Mouse (Mus musculus) heart, postnatal 0 days (tissue): ENCODE measurements around the gene Slc6a12. TPM values are rescaled to one million over a fixed set of nuclear protein-coding genes. Genes with fewer than 3 reads are reported as not detected.

Source experiments
- ATAC-seq: fragments of 200-750 bp; cut with Nextera tagmentation; 2 replicates; pipeline ENCODE4 v1.8.0; 2017; ENCODE audit warnings: low read depth, moderate number of reproducible peaks, moderate library complexity; ENCODE audit not compliant: insufficient read depth
- DNase-seq: peaks from one replicate; pipeline ENCODE4 v3.0.0-alpha.2; 2016; ENCODE audit warnings: low spot score
- H3K27ac ChIP-seq: fragments of 300-500 bp; sonication (generic); 2 replicates; pipeline ENCODE4 v1.5.1; 2014; ENCODE audit warnings: low read depth, mild to moderate bottlenecking
- H3K27me3 ChIP-seq: fragments of 300-500 bp; sonication (generic); 2 replicates; pipeline ENCODE4 v1.6.1; 2014; ENCODE audit warnings: low read length, mixed read lengths; ENCODE audit not compliant: control insufficient read depth, insufficient read depth
- H3K36me3 ChIP-seq: fragments of 300-500 bp; sonication (generic); replicated peaks from 2 replicates; pipeline ENCODE4 v1.6.1; 2014; ENCODE audit warnings: low read length, mixed read lengths; ENCODE audit not compliant: control insufficient read depth, insufficient read depth
- H3K4me1 ChIP-seq: fragments of 300-500 bp; sonication (generic); 2 replicates; pipeline ENCODE4 v1.6.1; 2014; ENCODE audit warnings: antibody characterized with exemption; ENCODE audit not compliant: control insufficient read depth, insufficient read depth
- H3K4me2 ChIP-seq: fragments of 300-500 bp; sonication (generic); 2 replicates; pipeline ENCODE4 v1.6.1; 2014; ENCODE audit warnings: low read depth, mild to moderate bottlenecking, low read length, moderate library complexity
- H3K4me3 ChIP-seq: fragments of 300-500 bp; sonication (generic); 2 replicates; pipeline ENCODE4 v1.5.1; 2014; ENCODE audit warnings: low read depth, low read length
- H3K9ac ChIP-seq: fragments of 300-500 bp; sonication (generic); replicated peaks from 2 replicates; pipeline ENCODE4 v1.6.1; 2014; ENCODE audit warnings: low read depth, low read length, mixed read lengths
- H3K9me3 ChIP-seq: fragments of 300-500 bp; sonication (generic); replicated peaks from 2 replicates; pipeline ENCODE4 v1.6.1; 2016; ENCODE audit warnings: low read length; ENCODE audit not compliant: control insufficient read depth
- CTCF ChIP-seq: IDR thresholded peaks from 2 replicates; pipeline ENCODE4 v1.5.1; 2016; ENCODE audit warnings: antibody characterized with exemption, control low read depth, low read depth
- EP300 ChIP-seq: IDR thresholded peaks from 2 replicates; pipeline ENCODE4 v1.6.1; 2016; ENCODE audit warnings: antibody characterized with exemption, low read depth
- WGBS: fragments of 180-500 bp; shearing (Covaris S2); extraction: QIAGEN DNeasy Blood & Tissue Kit; methylation state at CpG from one replicate; pipeline ENCODE4 v1.1.7; 2014; 5-methylcytosine and 5-hydroxymethylcytosine counted together
- polyA plus RNA-seq: library from polyadenylated mRNA; unstranded; fragments of >200 nt; fragmentation: Nextera tagmentation; extraction: Ambion mirVana; gene quantifications from 2 replicates; pipeline ENCODE4 v1.2.1, GENCODE M21; 2015
- total RNA-seq: library from RNA; depleted of rRNA; stranded (reverse); fragments of >200 nt; gene quantifications from 2 replicates; pipeline ENCODE4 v1.2.3, GENCODE M21; 2014; ENCODE audit warnings: low replicate concordance

The Slc6a12 gene
- total and polyA plus RNA-seq, 2 experiments from 2014 or later, result not detected

DNA sequence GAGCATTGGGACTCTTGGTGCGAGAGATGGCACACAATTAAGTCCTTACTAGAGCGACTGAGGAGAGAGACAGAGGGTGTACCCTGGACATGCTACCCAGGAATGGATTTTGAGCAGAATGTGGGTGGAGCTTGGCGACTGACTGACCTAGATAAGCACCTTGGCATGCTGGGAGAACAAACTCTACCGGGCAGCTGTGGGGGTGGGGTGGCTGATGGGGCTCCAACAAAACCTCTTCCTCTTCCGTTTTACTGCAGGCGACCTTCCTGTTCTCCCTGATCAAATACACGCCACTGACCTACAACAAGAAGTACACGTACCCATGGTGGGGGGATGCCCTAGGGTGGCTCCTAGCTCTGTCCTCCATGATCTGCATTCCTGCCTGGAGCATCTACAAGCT is 6.3 kb upstream of the Slc6a12 start:
- H3K27ac ChIP-seq, result no peak overlapping the region
- ATAC-seq (no peak; the same call in 1 of the 2 replicates), DNase-seq (no peak)
- H3K4me3 ChIP-seq, result no peak overlapping the region
- TF ChIP-seq CTCF (no peak), EP300 (no peak)
- H3K4me1 ChIP-seq, result no peaks in the 10 kb centered on the region
- no peak overlapping the region for H3K9ac ChIP-seq
- H3K36me3 ChIP-seq, result no peaks in the 10 kb centered on the region
- H3K27me3 ChIP-seq, result 0 out of 2 replicates have a peak, but pooled peaks cover 9% of the 10 kb centered on the region
- WGBS, result 46% methylated on average over 8 of the region's 8 CpGs
- H3K9me3 ChIP-seq, result no peaks in the 10 kb centered on the region
- H3K4me2 ChIP-seq, result no peak overlapping the region

DNA sequence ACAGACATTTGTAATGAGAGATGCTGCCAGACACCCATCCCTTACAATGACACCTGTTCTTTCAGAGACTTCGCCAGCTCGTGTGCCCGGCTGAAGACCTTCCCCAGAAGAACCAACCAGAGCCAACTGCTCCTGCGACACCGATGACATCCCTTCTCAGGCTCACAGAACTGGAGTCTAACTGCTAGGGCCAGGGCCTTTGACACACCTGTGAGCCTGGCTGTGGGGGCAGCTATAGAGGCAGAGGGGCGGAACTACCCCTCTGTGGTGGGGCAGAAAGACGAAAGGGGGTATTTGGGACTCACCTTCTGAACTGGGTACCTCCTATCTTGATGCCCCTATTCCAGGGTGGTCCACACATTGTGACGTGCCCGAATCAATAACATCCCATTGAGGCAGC is 5.6 kb upstream of the Slc6a12 start:
- WGBS, result 94% methylated on average over 9 of the region's 9 CpGs
- TF ChIP-seq EP300 (no peak), CTCF (no peak)
- H3K27me3 ChIP-seq, result 0 out of 2 replicates have a peak, but pooled peaks cover 10% of the 10 kb centered on the region
- no peak overlapping the region for H3K4me2 ChIP-seq
- no peaks in the 10 kb centered on the region for H3K9me3 ChIP-seq
- H3K36me3 ChIP-seq, result no peaks in the 10 kb centered on the region
- no peak for DNase-seq
- no peak for ATAC-seq
- no peak overlapping the region for H3K9ac ChIP-seq
- H3K4me1 ChIP-seq, result no peaks in the 10 kb centered on the region
- no peak overlapping the region for H3K4me3 ChIP-seq
- no peak overlapping the region for H3K27ac ChIP-seq

- Histone ChIP-seq H3K27me3 (0 out of 2 replicates have a peak, but pooled peaks cover 10% of the 10 kb centered on the region), H3K4me1 (no peaks in the 10 kb centered on the region)
Measured at GRCm38 (mm10) chr6:121337770-121338518, 4.9 kb upstream of the Slc6a12 start.

DNA sequence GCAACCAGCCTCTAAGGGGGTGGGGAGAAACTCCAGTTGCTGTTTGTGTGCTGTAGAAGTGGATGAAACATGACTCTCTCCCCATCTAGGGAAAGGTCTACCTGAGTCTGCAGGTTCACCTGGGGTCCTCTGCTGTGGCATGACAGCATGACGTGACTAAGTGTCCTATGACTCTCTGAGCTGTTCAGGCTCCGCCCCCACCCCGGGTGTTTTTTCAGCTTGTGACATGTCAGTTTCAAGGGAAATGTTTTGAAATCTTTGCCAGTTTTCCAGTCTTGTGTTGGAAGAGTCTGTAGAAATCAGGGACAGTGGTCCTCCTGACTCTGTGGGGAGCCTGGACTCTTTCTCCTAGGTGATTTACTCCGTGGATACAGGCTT is 4.4 kb upstream of the Slc6a12 start:
- TF ChIP-seq EP300 (no peak), CTCF (no peak)
- Histone ChIP-seq H3K9ac (no peak overlapping the region), H3K4me3 (no peak overlapping the region), H3K36me3 (no peaks in the 10 kb centered on the region), H3K4me2 (no peak overlapping the region), H3K9me3 (no peaks in the 10 kb centered on the region), H3K4me1 (no peaks in the 10 kb centered on the region), H3K27ac (no peak overlapping the region), H3K27me3 (peaks cover 12% of the 10 kb centered on the region; the same call in 1 of the 2 replicates)
- ATAC-seq (no peak), DNase-seq (no peak)
- WGBS, result 46% methylated on average over 4 of the region's 4 CpGs

More at GRCm38 (mm10) chr6:121337770-121338518, 4.9 kb upstream of the Slc6a12 start:
- peak; percentile 73 for DNase-seq
- Histone ChIP-seq H3K4me3 (no peak overlapping the region), H3K4me2 (no peak overlapping the region), H3K27ac (no peak overlapping the region), H3K9me3 (no peaks in the 10 kb centered on the region), H3K36me3 (no peaks in the 10 kb centered on the region), H3K9ac (no peak overlapping the region)
- WGBS, result 23% methylated on average over 3 of the region's 3 CpGs
- no peak for TF ChIP-seq EP300
- peak; percentile 95 for TF ChIP-seq CTCF
- peak; percentile 63; the same call in 1 of the 2 replicates for ATAC-seq

DNA sequence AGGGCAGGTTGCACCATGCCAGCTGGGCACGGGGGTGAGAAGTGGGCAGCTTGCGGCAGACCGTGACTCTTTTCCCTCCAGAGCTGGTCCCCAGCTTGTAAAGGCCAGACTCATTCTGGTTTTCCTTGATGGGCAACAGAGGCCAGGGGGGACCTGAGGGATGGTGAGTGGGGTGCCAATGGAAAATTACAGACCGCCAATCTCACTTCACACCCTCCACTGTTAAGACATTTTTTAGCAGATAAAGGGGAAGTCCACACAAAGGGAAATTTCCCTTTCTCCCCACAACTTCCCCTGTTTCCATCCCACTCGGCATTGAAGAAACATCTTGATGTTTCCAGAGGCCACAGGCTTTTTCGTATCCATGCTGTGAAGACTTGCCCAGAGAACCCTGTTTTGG is 1.2 kb upstream of the Slc6a12 start:
- Histone ChIP-seq H3K4me1 (no peaks in the 10 kb centered on the region), H3K4me2 (no peak overlapping the region), H3K4me3 (no peak overlapping the region), H3K27me3 (peaks cover 14% of the 10 kb centered on the region; the same call in 1 of the 2 replicates), H3K27ac (no peak overlapping the region), H3K9me3 (no peaks in the 10 kb centered on the region), H3K9ac (no peak overlapping the region), H3K36me3 (no peaks in the 10 kb centered on the region)
- ATAC-seq (no peak), DNase-seq (no peak)
- WGBS, result 73% methylated on average over 6 of the region's 6 CpGs
- no peak for TF ChIP-seq EP300
- TF ChIP-seq CTCF, result no peak

DNA sequence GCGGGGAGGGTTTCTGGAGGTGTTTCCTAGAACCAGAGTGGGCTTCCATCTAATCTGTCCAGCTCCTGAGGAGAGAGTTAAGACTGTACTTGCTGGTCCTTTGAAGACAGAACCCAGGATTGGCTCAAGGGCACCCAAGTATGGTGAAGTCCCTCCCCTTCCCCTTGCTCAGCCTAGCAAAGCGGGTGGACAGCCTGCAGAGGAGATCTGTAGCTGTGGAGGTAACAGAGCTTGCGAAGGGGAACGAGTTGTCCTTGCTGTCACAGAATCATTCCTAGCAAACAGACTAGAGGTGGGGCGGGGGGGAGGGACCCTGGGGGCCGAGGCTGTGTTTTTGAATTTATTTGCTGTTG is 871 bp downstream of the Slc6a12 start:
- Histone ChIP-seq H3K4me3 (no peak overlapping the region), H3K27me3 (peaks cover 14% of the 10 kb centered on the region; the same call in 1 of the 2 replicates), H3K36me3 (no peaks in the 10 kb centered on the region), H3K9ac (no peak overlapping the region), H3K27ac (no peak overlapping the region), H3K4me1 (no peaks in the 10 kb centered on the region), H3K9me3 (no peaks in the 10 kb centered on the region), H3K4me2 (no peak overlapping the region)
- no peak for DNase-seq
- ATAC-seq, result no peak
- 55% methylated on average over 6 of the region's 6 CpGs for WGBS
- TF ChIP-seq CTCF, result no peak
- TF ChIP-seq EP300, result no peak
